Mouse (Mus musculus) G1E (cell line): Measurements from ENCODE around the gene Zfp874a. TPM values are rescaled to one million over a fixed set of nuclear protein-coding genes. Genes with fewer than 3 reads are reported as not detected.

Experiments used
- polyA plus RNA-seq: library from polyadenylated mRNA; stranded (reverse); fragments of >175 nt; gene quantifications from 2 replicates; pipeline ENCODE4 v1.2.3, GENCODE M21; 2012
- total RNA-seq, 2 experiments: library from RNA; stranded (forward) in 1 of 2; stranded (reverse) in 1 of 2; fragments of 200-1000 nt in 1 of 2; fragments of >200 nt in 1 of 2; fragmentation: Nextera tagmentation in 1 of 2; gene quantifications; 2 replicates each; pipeline ENCODE4 v1.2.3; 2014 to 2017

Zfp874a gene
- total and polyA plus RNA-seq, 3 experiments, result 0.70 to 35.1 (median 13.2) TPM

Other genes starting within 250 kb of the Zfp874a start
- gene Zfp458, start 173.2 kb downstream of the Zfp874a start, total RNA-seq (2014; fragmentation: Nextera tagmentation), result 11.0 and 12.5 TPM in 2 replicates
- 3.7 and 6.9 TPM in 2 replicates for gene Zfp458, start 173.2 kb downstream of the Zfp874a start, total RNA-seq (2017)
- 0.30 and 0.35 TPM in 2 replicates for gene Zfp458, start 173.2 kb downstream of the Zfp874a start, polyA plus RNA-seq
- gene Zfp457, start 145.1 kb downstream of the Zfp874a start, total RNA-seq (2014; fragmentation: Nextera tagmentation), result 4.4 and 9.2 TPM in 2 replicates
- gene Zfp457, start 145.1 kb downstream of the Zfp874a start, total RNA-seq (2017), result 5.0 and 5.6 TPM in 2 replicates
- 0.09 TPM in 1 of 2 replicates, not detected in the other for gene Zfp457, start 145.1 kb downstream of the Zfp874a start, polyA plus RNA-seq
- 16.1 and 17.1 TPM in 2 replicates for gene Zfp595, start 119.1 kb downstream of the Zfp874a start, total RNA-seq (2014; fragmentation: Nextera tagmentation)
- gene Zfp595, start 119.1 kb downstream of the Zfp874a start, total RNA-seq (2017), result 7.6 and 9.2 TPM in 2 replicates
- 0.09 and 0.23 TPM in 2 replicates for gene Zfp595, start 119.1 kb downstream of the Zfp874a start, polyA plus RNA-seq
- gene Gm28044, start 91.1 kb downstream of the Zfp874a start, total RNA-seq (2014; fragmentation: Nextera tagmentation), result 5.2 and 8.1 TPM in 2 replicates
- gene Gm28044, start 91.1 kb downstream of the Zfp874a start, total RNA-seq (2017), result 4.9 and 7.2 TPM in 2 replicates
- gene Gm28044, start 91.1 kb downstream of the Zfp874a start, polyA plus RNA-seq, result not detected in 2 replicates
- 10.3 and 13.4 TPM in 2 replicates for gene Zfp953, start 91.0 kb downstream of the Zfp874a start, total RNA-seq (2014; fragmentation: Nextera tagmentation)
- 5.5 and 6.0 TPM in 2 replicates for gene Zfp953, start 91.0 kb downstream of the Zfp874a start, total RNA-seq (2017)
- gene Zfp953, start 91.0 kb downstream of the Zfp874a start, polyA plus RNA-seq, result 0.04 and 0.13 TPM in 2 replicates
- 1.4 and 3.1 TPM in 2 replicates for gene Gm28041, start 75.9 kb downstream of the Zfp874a start, total RNA-seq (2014; fragmentation: Nextera tagmentation)
- gene Gm28041, start 75.9 kb downstream of the Zfp874a start, total RNA-seq (2017), result 0.52 and 1.4 TPM in 2 replicates
- not detected in 2 replicates for gene Gm28041, start 75.9 kb downstream of the Zfp874a start, polyA plus RNA-seq
- gene Zfp456, start 75.8 kb downstream of the Zfp874a start, total RNA-seq (2014; fragmentation: Nextera tagmentation), result 6.1 and 13.1 TPM in 2 replicates
- 6.2 and 6.5 TPM in 2 replicates for gene Zfp456, start 75.8 kb downstream of the Zfp874a start, total RNA-seq (2017)
- 0.12 and 0.15 TPM in 2 replicates for gene Zfp456, start 75.8 kb downstream of the Zfp874a start, polyA plus RNA-seq
- gene Zfp429, start 51.8 kb downstream of the Zfp874a start, total RNA-seq (2014; fragmentation: Nextera tagmentation), result 12.6 and 19.6 TPM in 2 replicates
- gene Zfp429, start 51.8 kb downstream of the Zfp874a start, total RNA-seq (2017), result 4.0 and 9.5 TPM in 2 replicates
- 0.65 and 1.2 TPM in 2 replicates for gene Zfp429, start 51.8 kb downstream of the Zfp874a start, polyA plus RNA-seq
- not detected in 2 replicates for gene Zfp459, start 30.2 kb downstream of the Zfp874a start, total RNA-seq (2014; fragmentation: Nextera tagmentation)
- gene Zfp459, start 30.2 kb downstream of the Zfp874a start, total RNA-seq (2017), result 0.05 and 0.06 TPM in 2 replicates
- gene Zfp459, start 30.2 kb downstream of the Zfp874a start, polyA plus RNA-seq, result not detected in 2 replicates
- 32.2 and 37.7 TPM in 2 replicates for gene Zfp874b, start 32.6 kb upstream of the Zfp874a start, total RNA-seq (2014; fragmentation: Nextera tagmentation)
- gene Zfp874b, start 32.6 kb upstream of the Zfp874a start, total RNA-seq (2017), result 18.6 and 22.0 TPM in 2 replicates
- gene Zfp874b, start 32.6 kb upstream of the Zfp874a start, polyA plus RNA-seq, result 0.63 and 0.69 TPM in 2 replicates
- gene Zfp58, start 48.9 kb upstream of the Zfp874a start, total RNA-seq (2014; fragmentation: Nextera tagmentation), result 18.7 and 26.3 TPM in 2 replicates
- 13.6 and 14.2 TPM in 2 replicates for gene Zfp58, start 48.9 kb upstream of the Zfp874a start, total RNA-seq (2017)
- gene Zfp58, start 48.9 kb upstream of the Zfp874a start, polyA plus RNA-seq, result 0.40 and 0.80 TPM in 2 replicates
- gene Gm26965, start 74.5 kb upstream of the Zfp874a start, total RNA-seq (2014; fragmentation: Nextera tagmentation), result 3.2 and 4.3 TPM in 2 replicates
- 0.55 TPM in 1 of 2 replicates, not detected in the other for gene Gm26965, start 74.5 kb upstream of the Zfp874a start, total RNA-seq (2017)
- not detected in 2 replicates for gene Gm26965, start 74.5 kb upstream of the Zfp874a start, polyA plus RNA-seq
- 35.0 and 43.3 TPM in 2 replicates for gene Zfp87, start 74.6 kb upstream of the Zfp874a start, total RNA-seq (2014; fragmentation: Nextera tagmentation)
- gene Zfp87, start 74.6 kb upstream of the Zfp874a start, total RNA-seq (2017), result 31.5 and 32.8 TPM in 2 replicates
- 0.86 and 1.3 TPM in 2 replicates for gene Zfp87, start 74.6 kb upstream of the Zfp874a start, polyA plus RNA-seq
- 16.6 and 18.4 TPM in 2 replicates for gene Zfp748, start 102.2 kb upstream of the Zfp874a start, total RNA-seq (2014; fragmentation: Nextera tagmentation)
- 14.6 and 15.8 TPM in 2 replicates for gene Zfp748, start 102.2 kb upstream of the Zfp874a start, total RNA-seq (2017)
- 0.25 and 0.28 TPM in 2 replicates for gene Zfp748, start 102.2 kb upstream of the Zfp874a start, polyA plus RNA-seq
- 21.3 and 21.7 TPM in 2 replicates for gene Zfp729b, start 158.1 kb upstream of the Zfp874a start, total RNA-seq (2014; fragmentation: Nextera tagmentation)
- gene Zfp729b, start 158.1 kb upstream of the Zfp874a start, total RNA-seq (2017), result 25.6 and 26.0 TPM in 2 replicates
- gene Zfp729b, start 158.1 kb upstream of the Zfp874a start, polyA plus RNA-seq, result 0.40 and 0.65 TPM in 2 replicates
- 2.6 and 7.3 TPM in 2 replicates for gene Gm49345, start 186.1 kb upstream of the Zfp874a start, total RNA-seq (2014; fragmentation: Nextera tagmentation)
- 3.5 and 5.9 TPM in 2 replicates for gene Gm49345, start 186.1 kb upstream of the Zfp874a start, total RNA-seq (2017)
- not detected in 2 replicates for gene Gm49345, start 186.1 kb upstream of the Zfp874a start, polyA plus RNA-seq
- gene Zfp729a, start 186.2 kb upstream of the Zfp874a start, total RNA-seq (2014; fragmentation: Nextera tagmentation), result 20.1 and 23.6 TPM in 2 replicates
- gene Zfp729a, start 186.2 kb upstream of the Zfp874a start, total RNA-seq (2017), result 9.3 and 11.1 TPM in 2 replicates
- gene Zfp729a, start 186.2 kb upstream of the Zfp874a start, polyA plus RNA-seq, result 0.17 and 0.28 TPM in 2 replicates
- gene Zfp738, start 235.4 kb upstream of the Zfp874a start, total RNA-seq (2014; fragmentation: Nextera tagmentation), result 20.3 and 35.4 TPM in 2 replicates
- gene Zfp738, start 235.4 kb upstream of the Zfp874a start, total RNA-seq (2017), result 16.3 and 17.8 TPM in 2 replicates
- 0.26 and 0.47 TPM in 2 replicates for gene Zfp738, start 235.4 kb upstream of the Zfp874a start, polyA plus RNA-seq